Mouse (Mus musculus) lung, postnatal 0 days (tissue): ENCODE results near the gene Pm20d2. TPM values are rescaled to one million over a fixed set of nuclear protein-coding genes. Genes with fewer than 3 reads are reported as not detected.

Source experiments
- ATAC-seq: fragments of 200-750 bp; cut with Nextera tagmentation; 2 replicates; pipeline ENCODE4 v1.8.0; 2017; ENCODE audit warnings: moderate library complexity
- DNase-seq: peaks from one replicate; pipeline ENCODE4 v3.0.0-alpha.2; 2016; ENCODE audit warnings: low spot score
- H3K27ac ChIP-seq: fragments of 300-500 bp; sonication (generic); 2 replicates; pipeline ENCODE4 v1.5.1; 2014; ENCODE audit warnings: antibody characterized with exemption, mild to moderate bottlenecking, low read length, mixed read lengths
- H3K27me3 ChIP-seq: fragments of 300-500 bp; sonication (generic); replicated peaks from 2 replicates; pipeline ENCODE4 v1.6.1; 2014; ENCODE audit warnings: low read length, mixed read lengths; ENCODE audit not compliant: insufficient read depth
- H3K36me3 ChIP-seq: fragments of 300-500 bp; sonication (generic); 2 replicates; pipeline ENCODE4 v1.6.1; 2014; ENCODE audit warnings: low read length, mixed read lengths; ENCODE audit not compliant: insufficient read depth
- H3K4me1 ChIP-seq: fragments of 300-500 bp; sonication (generic); 2 replicates; pipeline ENCODE4 v1.6.1; 2014; ENCODE audit warnings: antibody characterized with exemption, low read depth, low read length, mixed read lengths; ENCODE audit not compliant: insufficient read depth
- H3K4me2 ChIP-seq: fragments of 300-500 bp; sonication (generic); replicated peaks from 2 replicates; pipeline ENCODE4 v1.6.1; 2014; ENCODE audit warnings: low read depth, mild to moderate bottlenecking, low read length, moderate library complexity, mixed read lengths
- H3K4me3 ChIP-seq: fragments of 300-500 bp; sonication (generic); 2 replicates; pipeline ENCODE4 v1.5.1; 2014; ENCODE audit warnings: low read depth, low read length
- H3K9ac ChIP-seq: fragments of 300-500 bp; sonication (generic); replicated peaks from 2 replicates; pipeline ENCODE4 v1.6.1; 2014; ENCODE audit warnings: low read depth, mild to moderate bottlenecking
- H3K9me3 ChIP-seq: fragments of 300-500 bp; sonication (generic); 2 replicates; pipeline ENCODE4 v1.6.1; 2016; ENCODE audit warnings: low read length, mixed read lengths
- CTCF ChIP-seq: IDR thresholded peaks from 2 replicates; pipeline ENCODE4 v1.5.1; 2016; ENCODE audit warnings: antibody characterized with exemption, mild to moderate bottlenecking
- EP300 ChIP-seq: IDR thresholded peaks from 2 replicates; pipeline ENCODE4 v1.6.1; 2016; ENCODE audit warnings: antibody characterized with exemption, mild to moderate bottlenecking, control low read depth
- WGBS: fragments of 180-500 bp; shearing (Covaris S2); extraction: QIAGEN DNeasy Blood & Tissue Kit; methylation state at CpG from one replicate; pipeline ENCODE4 v1.1.7; 2014; 5-methylcytosine and 5-hydroxymethylcytosine counted together
- polyA plus RNA-seq: library from polyadenylated mRNA; unstranded; fragments of >200 nt; fragmentation: Nextera tagmentation; extraction: Ambion mirVana; gene quantifications from 2 replicates; pipeline ENCODE4 v1.2.1, GENCODE M21; 2015

Pm20d2 gene
- 0.70 and 0.86 TPM in 2 replicates for polyA plus RNA-seq

DNA sequence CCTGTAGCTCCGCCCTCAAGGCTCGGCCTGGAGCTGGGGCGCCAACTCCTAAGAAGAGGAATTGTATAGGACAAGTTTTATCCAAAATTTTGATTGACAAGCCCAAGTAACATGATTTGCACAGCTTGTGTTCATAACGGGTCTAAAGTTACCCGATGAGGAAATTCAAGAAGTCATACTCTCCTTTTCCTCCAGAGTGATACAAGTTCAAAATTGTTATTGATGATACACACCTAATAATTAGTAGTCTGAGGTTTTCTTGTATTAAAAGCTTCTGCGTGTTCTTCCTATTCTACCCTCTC lies at the start of gene Pm20d2:
Gene Pm20d2, minus strand, starts transcription at position 3 of the 302 bp plus-strand sequence.
- Histone ChIP-seq H3K36me3 (no peaks in the 10 kb centered on the region), H3K27me3 (no peaks in the 10 kb centered on the region), H3K4me3 (peak within 1 kb of the TSS; percentile 53), H3K4me1 (no peaks in the 10 kb centered on the region), H3K4me2 (peak within 1 kb of the TSS; percentile 96), H3K9ac (peak within 1 kb of the TSS; percentile 26; the same call in 1 of the 2 replicates), H3K9me3 (0 out of 2 replicates have a peak, but pooled peaks cover under 1% of the 10 kb centered on the region), H3K27ac (peak within 1 kb of the TSS; percentile 69; the same call in 1 of the 2 replicates)
- TF ChIP-seq EP300 (no peak), CTCF (no peak)
- WGBS: 13% methylated on average over 6 of the region's 6 CpGs
- DNase-seq (no peak), ATAC-seq (no peak)

DNA sequence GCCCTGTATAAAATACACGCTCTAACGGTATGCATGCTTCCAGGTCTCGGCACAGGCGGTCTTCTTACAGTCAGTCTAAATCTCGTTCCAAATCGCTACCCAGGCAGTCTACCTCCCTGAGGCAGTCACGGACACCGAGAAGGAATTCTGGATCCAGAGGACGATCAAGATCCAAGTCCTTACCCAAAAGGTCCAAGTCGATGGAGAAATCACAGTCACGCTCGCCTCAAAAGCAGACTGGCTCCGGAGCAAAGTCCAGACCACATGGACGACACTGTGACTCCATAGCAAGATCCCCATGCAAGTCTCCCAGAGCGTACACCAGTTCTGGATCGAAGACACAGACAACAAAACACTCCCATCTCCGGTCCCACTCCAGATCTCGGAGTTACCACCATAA lies 41.3 kb upstream of the Pm20d2 start:
- Histone ChIP-seq H3K36me3 (no peaks in the 10 kb centered on the region), H3K27ac (no peak overlapping the region), H3K4me2 (no peak overlapping the region), H3K4me3 (no peak overlapping the region), H3K9ac (no peak overlapping the region), H3K27me3 (no peaks in the 10 kb centered on the region), H3K4me1 (no peaks in the 10 kb centered on the region), H3K9me3 (no peaks in the 10 kb centered on the region)
- DNase-seq: no peak
- no peak for ATAC-seq
- 88% methylated on average over 18 of the region's 18 CpGs for WGBS
- no peak for TF ChIP-seq CTCF
- TF ChIP-seq EP300: no peak

DNA sequence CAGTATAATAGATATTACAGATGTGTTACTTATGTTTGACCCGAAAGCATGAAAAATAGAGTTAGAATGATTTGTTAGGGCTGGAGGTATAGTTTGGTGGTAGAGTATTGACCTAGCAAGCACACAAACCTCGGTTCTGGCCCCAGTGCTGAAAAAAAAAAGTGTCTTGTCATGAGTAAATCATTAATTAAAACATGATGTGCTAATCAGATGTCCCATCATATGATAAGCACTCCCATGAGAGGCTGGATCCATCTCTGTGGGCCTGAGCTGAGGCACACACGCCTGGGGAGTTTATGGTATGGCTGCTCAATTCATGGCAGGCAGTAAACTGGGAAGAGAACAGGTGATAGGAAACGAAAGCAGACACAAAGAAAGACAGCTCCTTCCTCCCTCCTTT lies 40.1 kb upstream of the Pm20d2 start:
- DNase-seq (no peak), ATAC-seq (no peak)
- H3K4me3 ChIP-seq: no peak overlapping the region
- no peak overlapping the region for H3K27ac ChIP-seq
- no peaks in the 10 kb centered on the region for H3K4me1 ChIP-seq
- no peaks in the 10 kb centered on the region for H3K27me3 ChIP-seq
- H3K36me3 ChIP-seq: no peaks in the 10 kb centered on the region
- TF ChIP-seq EP300: no peak
- TF ChIP-seq CTCF: no peak
- H3K9ac ChIP-seq: no peak overlapping the region
- 68% methylated on average over 4 of the region's 4 CpGs for whole genome bisulfite sequencing
- H3K9me3 ChIP-seq: no peaks in the 10 kb centered on the region
- no peak overlapping the region for H3K4me2 ChIP-seq

DNA sequence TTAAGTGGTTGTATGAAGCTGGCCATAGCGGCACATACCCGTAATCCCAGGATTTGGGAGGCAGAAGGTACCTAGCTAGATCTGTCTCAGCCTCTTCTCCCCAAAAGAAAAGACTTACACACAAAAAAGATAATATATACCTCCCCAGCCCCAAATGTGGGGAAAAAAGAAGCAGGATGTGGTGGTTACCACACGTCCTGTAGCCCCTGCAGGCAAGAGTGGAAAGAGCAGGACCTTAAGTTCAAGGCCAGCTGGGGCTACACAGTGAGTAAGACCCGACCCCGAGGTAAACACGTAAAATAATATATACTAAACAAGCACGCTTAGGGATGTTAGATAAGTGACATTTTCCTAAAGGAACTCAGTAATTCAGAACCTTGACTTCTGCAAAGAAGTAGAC lies 37.6 kb upstream of the Pm20d2 start:
- no peak for ATAC-seq
- H3K9ac ChIP-seq: no peak overlapping the region
- TF ChIP-seq CTCF (no peak), EP300 (no peak)
- no peaks in the 10 kb centered on the region for H3K36me3 ChIP-seq
- H3K4me2 ChIP-seq: no peak overlapping the region
- H3K9me3 ChIP-seq: no peaks in the 10 kb centered on the region
- H3K4me1 ChIP-seq: no peaks in the 10 kb centered on the region
- WGBS: 77% methylated on average over 7 of the region's 7 CpGs
- DNase-seq: no peak
- no peak overlapping the region for H3K27ac ChIP-seq
- no peak overlapping the region for H3K4me3 ChIP-seq
- H3K27me3 ChIP-seq: no peaks in the 10 kb centered on the region

DNA sequence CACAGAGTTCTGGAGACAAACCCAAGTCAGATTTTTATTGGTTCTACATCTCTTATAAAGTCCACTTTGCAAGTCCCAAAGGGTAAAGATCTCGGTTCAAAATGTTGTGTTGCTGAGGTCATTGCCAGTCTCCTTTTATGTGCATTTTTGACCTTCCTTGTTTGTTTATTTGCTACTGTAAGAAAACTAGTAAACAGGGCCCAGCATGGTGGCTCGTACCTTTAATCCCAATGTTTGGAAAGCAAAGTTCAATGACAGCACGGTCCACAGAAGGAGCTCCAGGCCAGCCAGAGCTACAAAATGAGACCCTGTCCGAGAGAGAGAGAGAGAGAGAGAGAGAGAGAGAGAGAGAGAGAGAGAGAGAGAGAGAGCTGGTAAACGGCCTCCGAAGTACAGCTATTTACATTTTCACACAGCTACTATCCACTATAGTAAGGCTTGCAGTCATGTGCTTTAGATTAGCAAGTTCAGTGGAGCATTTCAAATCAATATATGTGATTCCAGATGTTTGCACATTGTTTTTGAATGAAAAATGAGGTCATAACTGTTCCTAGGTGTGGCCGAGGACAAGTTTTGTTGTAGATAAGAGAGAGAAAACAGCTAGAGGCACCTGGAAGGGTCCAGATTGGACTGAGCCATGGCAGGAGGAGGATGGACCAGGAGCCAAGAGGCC lies 34.6 kb upstream of the Pm20d2 start:
- 45% methylated on average over 7 of the region's 7 CpGs for WGBS
- no peak overlapping the region for H3K9ac ChIP-seq
- no peak overlapping the region for H3K4me3 ChIP-seq
- H3K36me3 ChIP-seq: no peaks in the 10 kb centered on the region
- no peak for ATAC-seq
- H3K9me3 ChIP-seq: no peaks in the 10 kb centered on the region
- no peaks in the 10 kb centered on the region for H3K27me3 ChIP-seq
- TF ChIP-seq CTCF: no peak
- no peak for TF ChIP-seq EP300
- no peak overlapping the region for H3K4me2 ChIP-seq
- no peaks in the 10 kb centered on the region for H3K4me1 ChIP-seq
- H3K27ac ChIP-seq: no peak overlapping the region
- no peak for DNase-seq

DNA sequence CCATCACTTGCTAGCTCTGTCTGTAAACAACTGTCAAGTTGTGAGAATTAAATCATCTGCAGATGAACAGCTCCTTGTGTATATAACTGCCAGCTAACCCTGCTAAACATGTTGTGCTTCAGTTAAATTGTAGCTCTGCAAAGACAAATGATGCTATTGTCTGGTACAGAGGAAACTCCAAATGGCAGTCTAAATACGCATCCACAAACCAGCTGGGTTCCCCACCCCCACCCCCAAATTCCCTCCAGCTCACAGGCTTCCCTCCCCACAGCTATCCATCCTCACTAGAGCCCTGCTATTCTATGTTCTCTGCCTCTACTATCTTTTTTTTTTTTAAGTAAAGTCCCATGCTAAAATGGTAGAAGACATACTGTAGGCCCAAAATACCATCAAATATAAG lies 32.3 kb upstream of the Pm20d2 start:
- no peak for DNase-seq
- no peaks in the 10 kb centered on the region for H3K9me3 ChIP-seq
- WGBS: 41% methylated on average over 1 of the region's 1 CpGs

More for the DNA sequence above, 32.3 kb upstream of the Pm20d2 start:
- no peak for TF ChIP-seq EP300
- no peak for TF ChIP-seq CTCF
- Histone ChIP-seq H3K9ac (no peak overlapping the region), H3K4me3 (no peak overlapping the region), H3K4me2 (no peak overlapping the region), H3K4me1 (no peaks in the 10 kb centered on the region), H3K36me3 (no peaks in the 10 kb centered on the region), H3K27ac (no peak overlapping the region), H3K27me3 (no peaks in the 10 kb centered on the region)
- no peak for ATAC-seq
